Mouse (Mus musculus) heart, embryonic 15.5 days (tissue): ENCODE measurements at regions not wholly inside any gene's neighbourhood (a gene's known extent, or its start where the extent isn't known, plus 50 kb on each side); places are given as distances from the start of the nearest gene placed in this dataset.
"Not testable (repeated sequence)": the region's sequence is repeated elsewhere in the genome, so short reads cannot be mapped to it uniquely, and the experiment has no call there.

Experiments
- ATAC-seq: fragments of 200-750 bp; cut with Nextera tagmentation; replicated peaks from 2 replicates; pipeline ENCODE4 v1.8.0; 2017; ENCODE audit warnings: low read depth, moderate TSS enrichment; ENCODE audit not compliant: insufficient number of reproducible peaks, insufficient read depth, low FRiP score
- H3K27ac ChIP-seq: fragments of 300-500 bp; sonication (generic); 2 replicates; pipeline ENCODE4 v1.5.1; 2015; ENCODE audit warnings: mild to moderate bottlenecking, inconsistent platforms
- H3K27me3 ChIP-seq: fragments of 300-500 bp; sonication (generic); 2 replicates; pipeline ENCODE4 v1.6.1; 2015; ENCODE audit warnings: inconsistent platforms
- H3K36me3 ChIP-seq: fragments of 300-500 bp; sonication (generic); 2 replicates; pipeline ENCODE4 v1.6.1; 2015; ENCODE audit warnings: mild to moderate bottlenecking, inconsistent platforms
- H3K4me1 ChIP-seq: fragments of 300-500 bp; sonication (generic); replicated peaks from 2 replicates; pipeline ENCODE4 v1.6.1; 2015; ENCODE audit warnings: inconsistent platforms
- H3K4me2 ChIP-seq: fragments of 300-500 bp; sonication (generic); 2 replicates; pipeline ENCODE4 v1.6.1; 2015; ENCODE audit warnings: inconsistent platforms, mild to moderate bottlenecking, moderate library complexity
- H3K4me3 ChIP-seq: fragments of 300-500 bp; sonication (generic); 2 replicates; pipeline ENCODE4 v1.5.1; 2015; ENCODE audit warnings: mild to moderate bottlenecking, inconsistent platforms
- H3K9ac ChIP-seq: fragments of 300-500 bp; sonication (generic); 2 replicates; pipeline ENCODE4 v1.6.1; 2015; ENCODE audit warnings: mild to moderate bottlenecking, inconsistent platforms
- H3K9me3 ChIP-seq: fragments of 300-500 bp; sonication (generic); replicated peaks from 2 replicates; pipeline ENCODE4 v1.6.1; 2016; ENCODE audit warnings: inconsistent platforms
- WGBS: fragments of 180-500 bp; shearing (Covaris S2); methylation state at CpG from one replicate; pipeline ENCODE4 v1.1.7; 2015; ENCODE audit warnings: mixed read lengths; 5-methylcytosine and 5-hydroxymethylcytosine counted together

DNA sequence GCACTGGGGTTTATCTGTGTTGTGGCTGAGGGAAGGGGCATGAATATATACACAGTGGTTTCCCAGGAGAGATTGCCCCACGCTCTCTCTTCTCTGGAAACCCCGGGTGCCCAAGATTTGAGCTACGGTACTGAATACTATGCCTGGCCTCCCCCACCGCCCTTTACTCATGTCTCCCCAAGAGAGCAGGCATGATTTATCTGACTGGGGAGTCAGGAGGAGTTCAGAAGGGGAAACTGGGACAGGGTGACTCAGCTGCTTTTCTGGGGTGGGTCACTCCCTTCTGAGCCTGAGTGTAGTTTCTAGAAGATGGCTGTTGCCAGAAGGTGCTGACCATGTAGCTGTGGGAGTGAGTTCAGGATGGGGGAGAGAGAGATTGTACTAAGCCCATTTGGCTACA is 92.0 kb upstream of the Lnx1 start:
- Histone ChIP-seq H3K9me3 (no peaks in the 10 kb centered on the region), H3K27me3 (peaks cover 33% of the 10 kb centered on the region), H3K9ac (no peak overlapping the region), H3K4me2 (no peak overlapping the region), H3K36me3 (no peaks in the 10 kb centered on the region), H3K27ac (no peak overlapping the region), H3K4me3 (no peak overlapping the region), H3K4me1 (peaks cover 14% of the 10 kb centered on the region)
- ATAC-seq = no peak
- WGBS = 74% methylated on average over 4 of the region's 4 CpGs

DNA sequence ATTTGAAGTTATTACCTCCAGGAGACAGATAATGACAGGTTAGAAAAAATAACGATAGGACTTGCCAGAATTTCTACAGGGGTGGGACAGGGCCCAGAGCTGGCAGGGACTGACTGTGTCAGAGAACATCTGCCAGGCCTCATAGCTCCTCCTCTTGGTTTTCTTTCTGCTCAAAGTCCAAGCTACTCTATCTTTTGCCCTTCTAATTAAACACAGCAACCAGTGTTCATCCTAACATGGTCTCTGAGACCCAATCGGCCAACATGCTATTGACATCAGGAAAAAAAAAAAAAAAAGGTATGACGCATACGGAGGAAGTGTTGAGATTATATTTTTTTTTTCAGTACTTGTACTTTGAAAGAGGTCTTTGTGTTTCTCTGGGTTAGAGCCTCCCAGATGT is 90.7 kb upstream of the Lnx1 start:
- Histone ChIP-seq H3K4me2 (no peak overlapping the region), H3K9me3 (no peaks in the 10 kb centered on the region), H3K4me1 (peaks cover 14% of the 10 kb centered on the region), H3K27ac (peak overlapping the region; percentile 77), H3K4me3 (no peak overlapping the region), H3K9ac (no peak overlapping the region), H3K27me3 (peaks cover 22% of the 10 kb centered on the region), H3K36me3 (no peaks in the 10 kb centered on the region)
- ATAC-seq = no peak
- WGBS = 64% methylated on average over 4 of the region's 4 CpGs

DNA sequence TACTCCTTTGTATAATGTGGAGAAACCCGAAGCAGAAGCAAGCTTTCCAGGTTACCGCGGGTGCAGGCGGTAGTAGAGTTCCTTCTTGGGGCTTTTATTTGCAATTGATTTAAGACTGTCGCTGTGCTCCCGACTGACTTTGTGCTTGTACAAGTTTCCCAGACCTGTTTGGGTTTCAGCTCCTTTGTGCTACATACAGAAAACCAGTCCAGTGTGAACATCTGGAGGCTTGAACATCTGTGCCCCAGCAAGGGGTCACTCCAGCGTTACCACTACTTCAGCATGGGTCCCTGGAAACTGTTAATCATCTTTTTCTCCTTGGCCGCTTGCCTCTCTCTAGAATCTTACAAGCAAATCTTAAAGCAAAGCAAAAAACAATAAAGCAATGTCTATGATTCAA is 90.2 kb upstream of the Lnx1 start:
- ATAC-seq = no peak
- no peak overlapping the region for H3K9ac ChIP-seq
- H3K27ac ChIP-seq = peak overlapping the region; percentile 77
- H3K4me3 ChIP-seq = no peak overlapping the region
- H3K27me3 ChIP-seq = peaks cover 17% of the 10 kb centered on the region
- WGBS = 40% methylated on average over 8 of the region's 8 CpGs
- H3K36me3 ChIP-seq = no peaks in the 10 kb centered on the region
- H3K4me2 ChIP-seq = no peak overlapping the region
- H3K4me1 ChIP-seq = peaks cover 14% of the 10 kb centered on the region
- no peaks in the 10 kb centered on the region for H3K9me3 ChIP-seq

DNA sequence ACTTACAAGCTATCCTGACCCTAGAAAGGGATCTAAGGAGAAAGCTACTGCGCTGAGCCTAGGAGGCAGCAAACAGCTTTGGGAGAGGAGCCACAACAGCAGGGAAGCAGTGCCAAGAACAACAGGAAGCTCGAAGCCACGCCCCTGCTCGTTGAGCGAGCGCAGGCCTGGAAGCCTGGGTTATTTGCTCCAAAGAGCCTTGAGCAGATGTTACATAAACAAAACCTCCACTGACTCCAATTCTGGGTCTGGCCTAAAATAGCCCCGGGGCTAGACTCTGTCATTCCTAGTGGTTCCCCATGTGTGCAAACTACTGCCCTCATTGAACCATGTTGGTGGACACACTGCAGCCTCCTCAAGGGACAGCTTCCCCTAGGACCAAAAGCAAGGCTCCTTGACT is 89.6 kb upstream of the Lnx1 start:
- Histone ChIP-seq H3K36me3 (no peaks in the 10 kb centered on the region), H3K9me3 (no peaks in the 10 kb centered on the region), H3K4me3 (peak overlapping the region; percentile 25), H3K9ac (no peak overlapping the region), H3K4me1 (peaks cover 14% of the 10 kb centered on the region), H3K4me2 (peak overlapping the region; percentile 52), H3K27ac (peak overlapping the region; percentile 77), H3K27me3 (peaks cover 17% of the 10 kb centered on the region)
- peak; percentile 80 for ATAC-seq
- WGBS = 4% methylated on average over 7 of the region's 7 CpGs

DNA sequence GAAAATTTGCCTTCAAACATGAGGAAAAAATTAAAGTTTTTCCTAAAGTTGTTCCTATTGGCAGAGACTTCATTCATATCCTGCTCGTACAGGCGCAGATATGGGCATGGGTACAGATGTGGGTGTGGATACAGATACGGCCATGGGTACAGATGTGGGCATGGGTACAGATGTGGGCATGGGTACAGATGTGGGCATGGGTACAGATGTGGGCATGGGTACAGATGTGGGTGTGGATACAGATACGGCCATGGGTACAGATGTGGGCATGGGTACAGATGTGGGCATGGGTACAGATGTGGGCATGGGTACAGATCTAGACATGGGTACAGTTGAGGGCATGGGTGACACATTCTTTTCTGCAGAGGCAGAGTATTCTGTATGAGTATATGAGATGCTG is 87.8 kb upstream of the Lnx1 start:
- WGBS = 94% methylated on average over 4 of the region's 4 CpGs
- not testable (repeated sequence) for ATAC-seq
- H3K4me1 ChIP-seq = peaks cover 11% of the 10 kb centered on the region

DNA sequence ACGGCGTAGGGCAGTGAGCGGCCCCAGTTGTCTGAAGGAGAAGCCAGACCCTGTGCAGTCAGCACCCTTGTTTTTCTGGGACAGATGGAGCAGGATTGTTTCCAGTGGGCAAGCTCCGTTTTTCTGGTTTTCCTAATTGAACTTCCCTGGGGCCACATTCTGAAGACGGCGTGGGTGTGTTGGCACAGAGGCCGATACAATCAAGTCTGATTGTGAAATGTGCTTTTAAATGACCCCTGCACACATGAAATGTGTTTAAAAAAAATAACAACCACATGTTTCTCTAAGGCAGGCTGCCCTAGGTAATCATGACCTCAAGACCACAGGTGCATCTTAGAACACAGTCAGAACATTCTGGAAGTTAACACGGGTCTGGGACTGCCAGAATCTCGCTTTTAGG is 81.2 kb upstream of the Lnx1 start:
- ATAC-seq = no peak
- 77% methylated on average over 9 of the region's 9 CpGs for whole genome bisulfite sequencing
- no peaks in the 10 kb centered on the region for H3K4me1 ChIP-seq

More for the DNA sequence above, 87.8 kb upstream of the Lnx1 start:
- H3K9ac ChIP-seq, H3K27ac ChIP-seq, H3K9me3 ChIP-seq, H3K4me2 ChIP-seq, H3K27me3 ChIP-seq, H3K4me3 ChIP-seq, H3K36me3 ChIP-seq: not testable (repeated sequence)

DNA sequence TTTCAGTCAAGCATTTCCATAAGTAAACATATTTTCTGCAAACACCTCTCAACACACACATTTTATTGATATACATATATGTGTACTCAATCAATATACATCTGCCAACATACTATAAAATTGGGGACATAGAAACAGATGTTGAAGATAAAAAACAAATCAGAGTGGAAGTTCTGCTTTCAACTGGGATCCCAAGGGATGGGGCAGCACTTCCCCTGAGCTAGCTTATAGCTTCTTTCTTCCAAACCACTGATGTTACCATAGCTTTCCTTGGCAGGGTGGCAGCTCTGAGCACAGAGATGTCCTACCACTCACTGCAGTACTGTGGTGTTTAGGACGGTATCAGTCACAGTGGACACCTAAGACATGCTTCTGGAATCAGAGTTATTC is 75.4 kb upstream of the Lnx1 start:
- Histone ChIP-seq H3K4me2 (no peak overlapping the region), H3K27ac (no peak overlapping the region), H3K27me3 (no peaks in the 10 kb centered on the region), H3K4me3 (no peak overlapping the region), H3K4me1 (no peaks in the 10 kb centered on the region), H3K9ac (no peak overlapping the region), H3K9me3 (no peaks in the 10 kb centered on the region), H3K36me3 (no peaks in the 10 kb centered on the region)
- 57% methylated on average over 1 of the region's 1 CpGs for WGBS
- ATAC-seq = no peak

More for the DNA sequence above, 81.2 kb upstream of the Lnx1 start:
- Histone ChIP-seq H3K4me2 (no peak overlapping the region), H3K9ac (no peak overlapping the region), H3K27me3 (no peaks in the 10 kb centered on the region), H3K4me3 (no peak overlapping the region), H3K9me3 (no peaks in the 10 kb centered on the region), H3K27ac (no peak overlapping the region), H3K36me3 (no peaks in the 10 kb centered on the region)

DNA sequence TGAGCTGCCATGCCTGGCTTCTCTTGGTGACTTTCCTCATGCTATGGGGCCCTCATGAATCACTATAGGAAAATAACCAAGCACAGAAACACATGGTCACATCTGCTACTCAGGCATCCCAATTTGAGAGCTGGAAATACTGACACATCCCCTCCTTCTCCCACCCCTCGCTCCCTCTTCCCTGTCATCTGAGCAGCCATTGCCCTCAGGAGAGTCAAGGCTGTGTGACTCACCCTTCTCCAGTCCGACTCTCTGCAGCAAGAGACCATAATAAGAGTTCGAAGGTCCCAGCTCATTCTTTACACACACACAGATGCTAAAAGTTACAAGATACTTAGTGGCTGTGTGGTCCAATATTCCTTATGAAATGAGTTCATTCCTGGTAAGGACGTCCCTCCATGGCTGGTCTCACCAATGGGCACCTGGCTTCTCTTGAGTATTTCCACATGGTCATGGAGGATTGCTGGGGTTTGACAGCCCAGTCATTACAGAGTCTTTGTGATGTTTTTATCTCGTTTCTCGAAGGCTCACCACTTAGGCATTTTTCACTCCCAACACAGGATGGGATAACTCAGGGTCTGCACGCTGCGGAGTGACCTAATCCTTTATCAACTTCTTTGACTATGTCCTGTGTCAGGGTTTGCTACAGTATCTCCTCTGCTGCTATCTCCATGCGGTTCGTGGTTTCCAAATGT is 74.8 kb upstream of the Lnx1 start:
- 0 out of 2 replicates have a peak, but pooled peaks have one; percentile 15 for ATAC-seq
- Histone ChIP-seq H3K36me3 (no peaks in the 10 kb centered on the region), H3K27ac (no peak overlapping the region), H3K27me3 (no peaks in the 10 kb centered on the region), H3K4me1 (no peaks in the 10 kb centered on the region), H3K9me3 (no peaks in the 10 kb centered on the region), H3K9ac (no peak overlapping the region), H3K4me3 (no peak overlapping the region), H3K4me2 (no peak overlapping the region)
- WGBS = 37% methylated on average over 10 of the region's 10 CpGs

DNA sequence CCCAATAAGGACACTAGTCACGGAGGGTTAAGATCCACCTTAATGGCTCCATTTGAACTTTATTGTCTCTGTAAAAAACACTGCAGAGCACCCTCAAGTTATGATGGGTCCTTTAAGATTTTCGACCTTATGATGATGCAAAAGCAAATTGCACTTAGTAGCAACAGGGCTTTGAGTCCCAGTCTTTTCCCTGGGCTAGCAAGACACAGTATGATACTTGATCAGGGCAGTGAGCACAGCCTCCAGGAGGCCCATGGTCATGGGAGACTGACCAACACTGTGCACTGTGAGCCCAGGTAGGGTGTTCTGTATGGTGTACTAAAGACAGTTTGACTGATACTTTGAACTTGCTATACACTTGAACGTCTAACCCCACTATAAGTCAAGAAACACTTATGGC is 73.4 kb upstream of the Lnx1 start:
- Histone ChIP-seq H3K9me3 (no peaks in the 10 kb centered on the region), H3K9ac (no peak overlapping the region), H3K36me3 (no peaks in the 10 kb centered on the region), H3K27ac (no peak overlapping the region), H3K4me3 (no peak overlapping the region), H3K27me3 (no peaks in the 10 kb centered on the region), H3K4me2 (no peak overlapping the region), H3K4me1 (no peaks in the 10 kb centered on the region)
- ATAC-seq = no peak
- WGBS = 80% methylated on average over 3 of the region's 3 CpGs

DNA sequence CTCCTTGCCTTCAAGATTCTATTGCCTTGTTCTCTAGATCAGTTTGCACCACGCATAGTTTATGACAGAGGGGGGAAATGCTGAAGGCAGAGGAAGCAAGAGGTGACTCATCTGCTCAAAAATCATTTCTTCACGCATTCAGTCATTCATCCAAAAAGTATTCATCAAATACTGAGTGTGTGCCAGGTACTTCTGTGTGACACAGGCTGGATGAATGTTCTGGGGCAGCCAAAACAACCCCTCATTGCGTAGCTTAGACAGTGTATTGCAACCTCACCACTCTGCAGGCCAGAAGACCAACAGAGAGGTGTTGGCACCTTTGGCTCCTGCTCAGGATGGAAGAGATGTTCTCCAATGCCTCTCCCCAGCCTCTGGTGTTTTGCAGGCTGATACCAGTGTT is 72.9 kb upstream of the Lnx1 start:
- no peaks in the 10 kb centered on the region for H3K27me3 ChIP-seq
- H3K9ac ChIP-seq = no peak overlapping the region
- 75% methylated on average over 3 of the region's 3 CpGs for whole genome bisulfite sequencing
- no peak overlapping the region for H3K4me3 ChIP-seq
- no peak overlapping the region for H3K27ac ChIP-seq
- H3K36me3 ChIP-seq = no peaks in the 10 kb centered on the region
- ATAC-seq = no peak
- H3K4me2 ChIP-seq = no peak overlapping the region
- H3K9me3 ChIP-seq = no peaks in the 10 kb centered on the region
- H3K4me1 ChIP-seq = no peaks in the 10 kb centered on the region

DNA sequence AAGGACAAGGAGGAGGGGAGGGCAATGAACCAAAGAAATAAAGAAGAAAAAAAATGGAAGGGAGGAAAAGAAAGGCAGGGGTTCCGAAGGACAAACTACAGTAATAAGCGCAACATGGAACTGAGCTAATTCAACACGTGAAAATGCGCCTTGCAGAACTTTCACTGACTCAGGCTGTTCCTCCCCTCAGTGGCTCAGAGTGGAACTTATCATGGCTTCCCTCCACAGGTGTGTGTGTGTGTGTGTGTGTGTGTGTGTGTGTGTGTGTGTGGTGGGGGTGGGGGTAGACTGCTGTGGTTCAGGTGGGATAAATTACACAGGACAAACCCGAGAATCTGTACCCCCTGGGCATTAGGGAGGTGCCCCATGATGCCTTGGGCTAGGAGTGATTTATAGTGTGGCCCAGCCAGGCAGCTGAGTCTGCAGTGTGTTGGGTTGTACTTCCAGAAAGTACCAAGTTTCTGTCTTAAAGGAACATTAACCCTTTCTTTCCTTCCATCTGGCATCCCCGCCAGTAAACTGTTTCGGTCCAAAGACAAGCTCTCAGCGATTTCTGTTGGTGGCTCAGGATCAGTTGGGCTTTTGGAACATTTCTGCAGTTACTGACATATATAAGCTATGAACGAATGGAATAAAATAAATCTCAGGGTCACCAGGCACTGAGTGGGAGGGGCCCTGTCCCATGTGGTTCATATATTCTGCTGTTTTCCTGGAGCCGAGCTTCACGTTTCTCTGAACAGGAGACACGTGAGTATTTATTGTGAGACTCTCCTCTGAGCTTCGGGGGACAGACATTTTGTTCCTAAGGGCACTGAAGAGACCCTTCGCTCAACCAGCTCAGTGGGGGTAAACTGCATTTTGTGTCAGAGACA is 71.1 kb upstream of the Lnx1 start:
- ATAC-seq = no peak
- 76% methylated on average over 14 of the region's 14 CpGs for WGBS
- peaks cover 8% of the 10 kb centered on the region for H3K4me1 ChIP-seq

DNA sequence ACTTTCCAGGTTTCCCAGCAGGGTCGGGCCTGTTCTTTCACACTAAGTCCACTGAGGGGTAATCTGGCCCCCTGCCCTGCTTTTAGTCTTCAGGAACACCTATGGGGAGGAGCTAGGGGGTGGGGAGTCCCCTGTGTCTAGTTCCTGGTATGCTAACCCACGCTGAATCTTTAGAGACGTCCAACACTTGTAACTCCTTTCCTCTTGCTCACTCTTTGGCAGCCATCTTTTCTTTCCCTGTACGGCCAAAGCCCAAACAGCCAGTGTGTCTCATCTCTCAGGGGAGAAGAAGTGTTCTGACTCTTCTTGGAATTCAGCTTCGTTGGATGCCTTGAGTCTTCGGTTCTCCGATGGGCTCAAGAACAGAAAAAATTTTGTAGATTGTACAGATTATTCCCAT is 68.4 kb upstream of the Lnx1 start:
- no peak overlapping the region for H3K4me3 ChIP-seq
- H3K27me3 ChIP-seq = no peaks in the 10 kb centered on the region
- H3K27ac ChIP-seq = no peak overlapping the region
- no peak for ATAC-seq
- no peaks in the 10 kb centered on the region for H3K36me3 ChIP-seq
- WGBS = 77% methylated on average over 7 of the region's 7 CpGs
- H3K4me1 ChIP-seq = peaks cover 27% of the 10 kb centered on the region
- no peaks in the 10 kb centered on the region for H3K9me3 ChIP-seq
- H3K4me2 ChIP-seq = no peak overlapping the region
- H3K9ac ChIP-seq = no peak overlapping the region

More for the DNA sequence above, 71.1 kb upstream of the Lnx1 start:
- Histone ChIP-seq H3K4me3 (no peak overlapping the region), H3K27ac (no peak overlapping the region), H3K9ac (no peak overlapping the region), H3K27me3 (no peaks in the 10 kb centered on the region), H3K36me3 (no peaks in the 10 kb centered on the region), H3K9me3 (no peaks in the 10 kb centered on the region), H3K4me2 (no peak overlapping the region)
